Mouse (Mus musculus) embryonic stem cell, embryonic (primary cell): ENCODE data around the gene Tor1aip1.

Experiments used
- CTCF ChIA-PET, 4 experiments: fragments of 300-600 bp in 2 of 4; fragments of 350-600 bp in 2 of 4; sonication (Branson Sonifier 250); formaldehyde crosslinking; loops; one replicate each; lab custom pipeline; 2022; ENCODE audit warnings: inconsistent platforms in 2 of 4; lab: Charles Lee
- POLR2A ChIA-PET, 4 experiments: fragments of 300-600 bp in 2 of 4; fragments of 350-600 bp in 2 of 4; sonication (Branson Sonifier 250); formaldehyde crosslinking; loops; one replicate each; lab custom pipeline; 2022; ENCODE audit warnings: antibody characterized with exemption in 4 of 4, inconsistent platforms in 1 of 4; lab: Charles Lee

The Tor1aip1 gene

DNA sequence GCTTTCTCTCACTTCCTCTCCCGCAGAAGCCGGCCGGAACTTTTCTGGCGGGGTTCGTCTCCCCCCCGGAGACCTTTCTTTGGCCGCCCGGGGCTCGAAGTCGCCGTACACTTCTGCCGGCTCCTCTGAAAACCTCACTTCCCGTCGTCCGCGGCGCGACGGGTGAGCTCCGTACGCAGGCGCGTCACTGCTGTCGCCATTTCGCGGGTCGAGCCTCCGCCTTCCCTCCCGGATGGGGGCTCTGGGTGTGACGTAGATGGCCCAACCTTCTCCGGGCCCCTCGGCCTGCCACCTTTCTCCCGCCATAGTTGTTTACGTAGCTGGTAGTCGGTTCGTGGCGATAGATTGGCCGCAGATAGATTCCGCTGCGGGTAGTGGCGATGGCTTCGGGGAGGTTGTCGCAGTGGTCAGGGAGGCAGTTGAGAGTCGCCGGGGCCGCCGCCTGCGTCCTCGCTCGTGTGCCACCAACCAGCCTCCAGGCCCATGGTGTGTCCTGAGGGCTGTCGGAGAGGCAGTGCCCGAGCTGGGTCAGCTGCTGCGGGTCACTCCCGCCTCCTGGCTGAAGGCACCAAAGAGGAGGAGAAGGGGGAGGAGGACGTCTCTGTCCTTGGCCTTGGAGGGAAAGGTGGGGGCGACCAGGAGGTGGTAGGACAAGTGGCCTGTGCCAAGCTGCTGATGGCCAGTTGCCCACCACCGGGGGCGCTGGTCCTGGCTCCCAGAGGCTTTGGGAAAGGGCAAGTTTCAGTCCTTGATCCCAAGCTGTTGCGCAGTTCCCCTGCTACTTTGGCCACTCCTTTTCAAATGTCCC, at the start of gene Tor1aip1:
Gene Tor1aip1, minus strand, starts transcription at position 551 of the 808 bp plus-strand sequence.
- CTCF ChIA-PET: interaction anchor here in 2 of 4 experiments (0.5 to 1.9 kb wide), 7 partner anchors 21 to 466 kb away, joined by 3 to 10 read pairs (median 3); partner anchors contain the start of gene Cep350 (in 1 of the 2)
- POLR2A ChIA-PET: interaction anchor here in 3 of 4 experiments (0.5 to 3.4 kb wide), 66 partner anchors 8 to 903 kb away, joined by 3 to 41 read pairs (median 4); partner anchors contain the start of genes Cep350 (in 3 of the 3), Qsox1 (in 3 of the 3), Abl2 (in 1 of the 3) and Acbd6 (in 1 of the 3)

DNA sequence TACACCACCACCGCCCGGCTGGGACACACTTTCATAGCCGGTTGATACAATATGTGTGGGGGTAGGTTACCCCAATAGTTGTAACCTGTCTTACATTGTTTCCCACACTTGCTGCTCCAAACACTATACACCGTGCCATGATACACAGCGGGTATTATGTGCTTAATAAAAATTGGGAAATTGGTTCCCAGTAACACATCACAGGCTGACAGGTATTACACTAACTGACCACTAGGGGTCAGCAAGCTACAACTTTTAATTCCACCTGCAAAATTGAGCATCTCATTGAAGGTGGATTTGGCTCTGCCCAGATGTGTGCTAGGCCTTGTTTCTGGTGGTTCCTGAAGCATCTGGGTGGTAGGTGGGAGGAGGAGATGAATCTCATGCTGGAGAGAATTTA, 49.5 kb upstream of the Tor1aip1 start:
- CTCF ChIA-PET: interaction anchor here (0.5 to 2.2 kb wide), 11 partner anchors 12 to 833 kb away, joined by 3 to 8 read pairs (median 3); no protein-coding TSS in a partner anchor
- POLR2A ChIA-PET: interaction anchor here in 2 of 4 experiments (0.6 to 1.0 kb wide), 3 partner anchors 11 to 422 kb away, joined by 3 to 4 read pairs (median 3); no protein-coding TSS in a partner anchor

DNA sequence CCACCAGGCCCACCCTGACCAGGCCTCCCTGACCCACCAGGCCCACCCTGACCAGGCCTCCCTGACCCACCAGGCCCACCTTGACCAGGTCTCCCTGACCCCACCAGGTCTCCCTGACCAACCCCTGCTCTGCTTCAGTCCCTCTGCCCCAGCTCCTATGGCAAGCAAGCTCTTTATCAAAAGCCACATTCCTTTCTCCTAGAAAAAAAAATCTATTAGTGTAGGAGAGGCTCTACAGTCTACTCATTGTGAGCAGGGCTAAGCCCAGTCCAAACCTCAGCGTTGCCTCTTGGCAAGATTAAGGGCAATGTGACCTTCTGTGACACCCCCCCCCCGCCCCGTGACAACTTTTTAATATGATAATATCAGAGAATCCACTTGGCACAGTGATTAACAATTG, 48.3 kb upstream of the Tor1aip1 start:
- POLR2A ChIA-PET: interaction anchor here in 2 of 4 experiments (0.6 to 2.2 kb wide), 3 partner anchors 11 to 154 kb away, joined by 3 to 7 read pairs (median 5); partner anchors contain the start of gene Cep350 (in 1 of the 2)

DNA sequence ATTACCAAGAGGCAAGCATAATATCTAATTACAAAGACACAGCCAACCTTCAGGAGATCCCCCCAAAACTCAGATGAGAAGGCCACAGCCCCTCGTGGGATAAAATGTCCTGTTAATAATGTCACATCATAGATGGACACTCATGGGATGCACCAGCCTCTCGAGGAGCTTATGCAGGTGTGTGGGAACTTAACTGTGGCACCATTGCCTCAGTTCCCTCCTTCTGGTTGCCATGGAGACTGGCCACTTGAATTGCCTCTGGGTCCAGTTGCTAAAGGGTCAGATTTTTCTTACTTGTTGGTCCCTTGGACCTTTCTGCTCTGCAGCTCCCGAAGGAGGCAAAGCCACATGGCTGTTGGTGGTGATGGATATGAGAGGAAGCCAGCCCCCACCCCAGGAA, 41.4 kb upstream of the Tor1aip1 start:
- POLR2A ChIA-PET: interaction anchor here in 2 of 4 experiments (0.6 to 2.9 kb wide), 7 partner anchors 11 to 140 kb away, joined by 3 to 10 read pairs (median 4); partner anchors contain the start of gene Tor1aip1 (in 1 of the 2)

More for the DNA sequence above, 48.3 kb upstream of the Tor1aip1 start:
- CTCF ChIA-PET: interaction anchor here in 2 of 4 experiments (0.6 to 1.1 kb wide), 2 partner anchors 12 to 26 kb away, joined by 3 to 5 read pairs; no protein-coding TSS in a partner anchor

DNA sequence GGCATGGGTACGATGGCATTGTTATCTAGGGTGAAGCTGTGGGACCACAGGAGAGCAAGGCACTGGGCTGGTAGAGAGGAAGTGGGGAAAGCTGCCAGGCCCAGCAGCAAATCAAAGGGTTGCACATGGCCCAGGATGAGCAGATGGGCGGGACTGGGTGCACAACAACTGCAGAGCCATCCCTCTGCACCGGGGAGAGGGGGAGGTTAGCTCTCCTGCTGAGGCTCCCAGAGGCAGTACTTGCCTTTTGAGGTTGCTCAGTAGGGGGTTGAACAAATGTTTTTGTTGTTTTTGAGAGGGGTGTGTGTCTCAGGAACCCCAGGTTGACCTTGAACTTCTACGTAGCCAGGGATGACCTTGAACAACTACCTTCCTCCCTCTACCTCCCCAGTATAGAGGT, 40.2 kb upstream of the Tor1aip1 start:
- CTCF ChIA-PET: interaction anchor here in 2 of 4 experiments (0.6 to 1.2 kb wide), 2 partner anchors 153 to 355 kb away, joined by 3 to 7 read pairs; no protein-coding TSS in a partner anchor
- POLR2A ChIA-PET: interaction anchor here in 3 of 4 experiments (0.6 to 2.9 kb wide), 8 partner anchors 10 to 104 kb away, joined by 3 to 10 read pairs (median 6); partner anchors contain the start of genes Cep350 (in 1 of the 3) and Tor1aip2 (in 1 of the 3)

More for the DNA sequence above, 41.4 kb upstream of the Tor1aip1 start:
- CTCF ChIA-PET: interaction anchor here in 2 of 4 experiments (0.5 to 0.6 kb wide), 2 partner anchors 303 to 356 kb away, joined by 3 to 6 read pairs; no protein-coding TSS in a partner anchor

DNA sequence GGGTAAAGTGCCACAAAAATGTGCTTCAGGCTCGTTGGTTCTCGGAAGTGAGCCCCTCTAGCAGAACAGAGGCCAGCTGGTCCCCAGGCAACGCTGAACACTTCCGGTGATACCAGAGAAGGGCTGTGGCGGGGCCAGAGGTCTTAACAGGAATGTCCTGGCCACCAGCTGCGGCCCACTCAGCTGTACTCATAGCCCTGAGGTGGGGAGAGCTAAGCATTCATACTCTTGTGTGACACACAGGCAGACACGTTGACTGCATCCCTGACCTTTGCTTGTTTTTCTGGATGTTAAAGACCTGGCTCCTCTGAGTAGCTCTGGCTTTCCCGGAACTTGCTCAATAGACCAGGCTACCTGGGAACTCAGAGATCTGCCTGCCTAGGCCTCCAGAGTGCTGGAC, 38.3 kb upstream of the Tor1aip1 start:
- ChIA-PET POLR2A (interaction anchor here (0.5 to 3.0 kb wide), 25 partner anchors 9 to 329 kb away, joined by 3 to 21 read pairs (median 3); partner anchors contain the start of genes Tor1aip1 (in 2 of the 4), Cep350 (in 1 of the 4) and Qsox1 (in 1 of the 4)), CTCF (interaction anchor here in 2 of 4 experiments (0.6 to 1.4 kb wide), 4 partner anchors 11 to 107 kb away, joined by 3 to 5 read pairs (median 3); no protein-coding TSS in a partner anchor)

DNA sequence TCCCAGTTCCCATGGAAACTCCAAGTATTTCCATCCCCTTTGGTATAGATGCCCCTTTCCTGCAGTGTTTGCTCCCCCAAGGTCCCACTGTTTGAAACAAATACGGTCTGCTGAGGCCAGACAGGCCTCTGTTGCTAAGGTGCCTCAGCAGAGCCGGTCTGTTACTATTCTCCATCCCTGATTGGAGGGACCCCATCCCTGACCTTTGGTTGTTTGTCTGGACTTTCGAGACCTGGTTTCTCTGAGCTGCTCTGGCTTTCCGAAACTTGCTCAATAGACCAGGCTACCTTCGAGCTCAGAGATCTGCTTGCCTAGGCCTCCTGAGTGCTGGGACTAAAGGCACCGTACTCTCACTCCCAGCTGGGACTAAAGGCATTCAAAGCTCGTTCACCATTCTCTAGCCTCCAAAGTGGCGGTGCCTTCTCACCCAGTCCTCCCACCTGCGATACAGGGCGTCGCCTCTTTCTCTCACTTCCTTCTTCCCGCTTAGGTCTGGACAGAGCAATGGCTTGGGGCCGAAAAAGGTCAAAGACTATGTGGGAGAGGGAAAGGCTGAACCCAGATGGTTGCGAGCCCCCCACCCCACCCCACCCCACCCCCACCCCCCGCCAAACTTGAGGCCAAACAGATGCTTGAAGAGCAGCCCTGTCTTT, 37.0 kb upstream of the Tor1aip1 start:
- CTCF ChIA-PET: interaction anchor here in 3 of 4 experiments (0.6 to 1.2 kb wide), 5 partner anchors 12 to 41 kb away, joined by 3 to 5 read pairs (median 3); no protein-coding TSS in a partner anchor
- POLR2A ChIA-PET: interaction anchor here in 2 of 4 experiments (0.6 to 3.0 kb wide), 16 partner anchors 8 to 150 kb away, joined by 3 to 21 read pairs (median 5); partner anchors contain the start of genes Tor1aip1 (in 2 of the 2) and Tor1aip2 (in 1 of the 2)

DNA sequence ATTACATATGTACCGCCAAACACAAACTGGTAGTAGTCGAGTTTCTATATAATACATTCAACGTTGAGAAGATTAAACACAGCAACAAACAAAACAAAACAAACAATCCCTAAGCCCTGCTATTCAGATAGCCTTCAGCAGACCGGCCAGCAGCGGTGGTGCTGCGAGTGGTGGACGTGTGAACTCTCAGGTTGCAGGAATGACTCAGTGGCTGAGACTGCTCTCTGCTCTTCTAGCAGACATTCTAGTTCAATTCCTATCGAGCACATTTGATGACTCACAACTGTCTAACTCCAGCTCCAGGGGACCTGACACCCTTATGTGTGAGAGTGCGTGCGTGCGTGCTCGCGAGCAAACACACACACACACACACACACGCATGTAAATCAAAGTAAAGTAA, 33.8 kb upstream of the Tor1aip1 start:
- CTCF ChIA-PET: no interaction called here
- POLR2A ChIA-PET: interaction anchor here in 3 of 4 experiments (0.5 to 1.7 kb wide), 10 partner anchors 8 to 404 kb away, joined by 3 to 7 read pairs (median 3); partner anchors contain the start of genes Soat1 (in 1 of the 3) and Tor1aip1 (in 1 of the 3)

DNA sequence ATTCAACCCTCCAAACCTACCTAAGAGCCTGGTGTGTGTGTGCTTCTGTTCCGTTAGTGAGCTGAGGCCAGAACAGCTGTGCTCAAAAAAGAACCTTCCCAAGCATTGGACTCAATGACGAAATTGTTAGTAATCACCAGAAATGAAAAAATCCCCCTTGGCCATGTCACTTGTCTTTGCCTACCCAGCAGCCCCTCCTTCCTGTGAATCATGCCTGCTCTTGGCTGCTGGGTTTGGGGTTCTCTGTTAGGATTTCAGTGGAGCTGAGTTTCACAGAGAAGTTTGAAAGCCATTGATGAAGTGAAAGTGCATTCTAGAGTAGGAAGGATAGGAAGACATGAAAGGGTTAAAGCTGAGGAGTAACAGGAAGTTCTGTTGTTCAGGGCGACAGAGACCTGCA, 29.9 kb upstream of the Tor1aip1 start:
- ChIA-PET POLR2A (interaction anchor here in 3 of 4 experiments (0.6 to 3.9 kb wide), 10 partner anchors 8 to 30 kb away, joined by 3 to 19 read pairs (median 4); partner anchors contain the start of gene Tor1aip1 (in 1 of the 3)), CTCF (interaction anchor here in 2 of 4 experiments (0.7 to 1.8 kb wide), 3 partner anchors 23 to 29 kb away, joined by 3 to 8 read pairs (median 4); no protein-coding TSS in a partner anchor)

DNA sequence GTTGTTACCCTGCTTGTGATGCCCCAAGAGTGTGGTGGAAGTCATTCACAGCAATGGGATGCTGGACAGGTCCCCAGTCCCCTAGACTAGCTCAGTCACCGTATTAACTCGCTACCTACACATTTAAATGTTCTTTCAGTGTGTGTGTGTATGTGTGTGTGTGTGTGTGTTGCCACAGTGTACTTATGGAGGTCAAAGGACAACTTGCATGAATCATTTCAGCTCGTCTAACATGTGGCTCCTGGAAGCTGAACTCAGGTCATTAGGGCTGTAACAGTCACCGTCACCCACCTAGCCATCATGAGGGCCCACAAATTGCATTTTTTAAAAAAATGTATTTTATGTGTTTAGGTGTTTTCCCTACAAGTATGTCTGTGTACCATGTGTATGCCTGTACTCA, 25.9 kb upstream of the Tor1aip1 start:
- ChIA-PET CTCF (interaction anchor here in 1 of 4 experiments (0.7 kb wide), 1 partner anchor 20 kb away, joined by 3 read pairs; no protein-coding TSS in a partner anchor), POLR2A (interaction anchor here in 3 of 4 experiments (0.6 to 5.4 kb wide), 12 partner anchors 8 to 41 kb away, joined by 3 to 37 read pairs (median 4); no protein-coding TSS in a partner anchor)

DNA sequence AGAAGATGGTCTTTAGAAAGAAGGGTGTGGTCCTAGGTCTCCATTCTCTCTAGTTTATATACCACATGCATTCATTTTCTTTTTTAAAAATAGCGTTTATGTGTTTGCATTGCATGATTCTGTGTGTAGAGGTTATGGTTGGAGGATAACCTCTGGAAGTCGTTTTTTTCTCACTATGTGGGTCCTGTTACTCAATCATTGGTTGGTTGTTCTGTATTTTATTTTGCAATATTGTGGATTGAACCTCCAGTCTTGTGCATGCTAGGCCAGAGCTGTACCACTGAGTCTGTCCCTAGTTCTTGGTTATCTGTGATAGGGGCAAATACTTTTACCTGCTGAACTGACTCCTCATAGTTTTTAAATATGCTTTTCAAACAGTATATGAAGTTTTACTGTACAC, 21.9 kb upstream of the Tor1aip1 start:
- ChIA-PET POLR2A (interaction anchor here in 3 of 4 experiments (0.6 to 8.7 kb wide), 12 partner anchors 8 to 23 kb away, joined by 3 to 84 read pairs (median 4); partner anchors contain the start of genes Tor1aip1 (in 2 of the 3) and Tor1aip2 (in 1 of the 3)), CTCF (interaction anchor here in 1 of 4 experiments (1.6 kb wide), 1 partner anchor 22 kb away, joined by 5 read pairs; the partner anchor contains the start of gene Tor1aip1)

DNA sequence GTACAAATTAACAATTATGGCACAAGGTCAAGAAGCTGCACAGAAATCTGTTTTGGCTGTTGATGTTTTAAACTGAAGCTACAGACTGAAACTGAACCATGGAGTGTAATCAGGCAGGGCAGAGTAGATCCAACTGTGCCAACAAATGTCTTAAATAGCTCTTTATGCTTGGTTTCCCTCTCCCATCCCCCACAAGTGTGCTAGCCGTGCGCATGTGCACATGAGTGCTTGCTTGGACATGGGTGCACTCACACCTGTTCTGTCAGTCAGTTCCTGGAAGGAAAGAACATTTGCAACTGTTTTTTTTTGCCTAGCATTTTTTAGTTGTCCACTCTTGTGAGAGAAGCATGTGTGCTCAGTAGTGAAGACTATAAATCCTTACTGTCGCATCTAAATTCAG, 10.4 kb upstream of the Tor1aip1 start:
- POLR2A ChIA-PET: interaction anchor here in 3 of 4 experiments (1.1 to 2.5 kb wide), 9 partner anchors 10 to 73 kb away, joined by 3 to 18 read pairs (median 4); partner anchors contain the start of genes Tor1aip1 (in 3 of the 3), Cep350 (in 1 of the 3) and Tor1aip2 (in 1 of the 3)
- CTCF ChIA-PET: interaction anchor here in 2 of 4 experiments (0.7 to 1.1 kb wide), 2 partner anchors 18 to 133 kb away, joined by 3 read pairs; no protein-coding TSS in a partner anchor

DNA sequence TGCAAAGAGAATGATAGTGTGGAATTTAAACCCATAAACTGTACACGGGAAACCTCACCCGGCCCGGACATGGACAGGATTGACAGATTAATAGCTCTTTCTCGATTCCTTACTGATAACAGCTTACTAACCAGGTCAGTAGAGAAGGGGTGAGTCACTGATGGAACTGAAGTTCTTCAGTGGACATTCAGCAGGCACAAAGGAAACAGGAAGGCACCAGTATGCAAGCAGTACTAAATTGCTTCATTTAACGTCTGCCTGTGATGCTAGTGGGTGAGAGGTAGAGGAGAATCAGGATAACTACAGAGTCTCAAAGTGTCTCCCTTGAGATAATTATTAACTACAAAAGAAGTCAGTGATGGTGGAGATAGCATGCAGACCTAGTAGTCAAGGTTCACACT, 7.9 kb upstream of the Tor1aip1 start:
- CTCF ChIA-PET: interaction anchor here in 1 of 4 experiments (1.6 to 1.9 kb wide), 2 partner anchors 22 to 67 kb away, joined by 4 to 8 read pairs; no protein-coding TSS in a partner anchor
- POLR2A ChIA-PET: interaction anchor here in 3 of 4 experiments (1.0 to 7.3 kb wide), 14 partner anchors 8 to 173 kb away, joined by 3 to 84 read pairs (median 7); partner anchors contain the start of genes Cep350 (in 1 of the 3), Tor1aip1 (in 1 of the 3) and Tor1aip2 (in 1 of the 3)

DNA sequence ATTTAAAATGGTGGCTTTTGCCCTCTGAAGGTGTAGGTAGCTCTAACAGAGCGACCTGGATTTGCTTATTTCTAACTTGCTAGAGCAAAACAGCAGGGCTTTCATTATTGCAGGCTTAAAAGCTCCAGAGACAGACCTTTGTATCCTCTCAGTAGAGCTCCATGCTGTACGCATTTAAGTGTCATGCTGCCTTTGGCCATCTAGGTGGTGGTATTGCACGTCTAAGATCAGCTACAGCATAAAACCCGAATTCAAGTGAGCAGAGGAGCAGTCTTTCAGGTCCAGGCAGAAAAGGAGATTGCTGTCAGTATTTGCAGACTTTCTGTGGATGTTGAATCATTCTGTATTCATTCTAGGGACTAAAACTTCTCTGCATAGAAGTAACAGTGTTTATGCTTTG, 6.7 kb upstream of the Tor1aip1 start:
- ChIA-PET CTCF (interaction anchor here (0.6 to 1.9 kb wide), 17 partner anchors 11 to 485 kb away, joined by 3 to 8 read pairs (median 4); partner anchors contain the start of genes Cep350 (in 2 of the 4) and Acbd6 (in 1 of the 4)), POLR2A (interaction anchor here in 3 of 4 experiments (0.6 to 7.3 kb wide), 33 partner anchors 8 to 676 kb away, joined by 3 to 84 read pairs (median 4); partner anchors contain the start of genes Cep350 (in 2 of the 3), Fam20b (in 1 of the 3), Qsox1 (in 1 of the 3) and Tor1aip2 (in 1 of the 3))

DNA sequence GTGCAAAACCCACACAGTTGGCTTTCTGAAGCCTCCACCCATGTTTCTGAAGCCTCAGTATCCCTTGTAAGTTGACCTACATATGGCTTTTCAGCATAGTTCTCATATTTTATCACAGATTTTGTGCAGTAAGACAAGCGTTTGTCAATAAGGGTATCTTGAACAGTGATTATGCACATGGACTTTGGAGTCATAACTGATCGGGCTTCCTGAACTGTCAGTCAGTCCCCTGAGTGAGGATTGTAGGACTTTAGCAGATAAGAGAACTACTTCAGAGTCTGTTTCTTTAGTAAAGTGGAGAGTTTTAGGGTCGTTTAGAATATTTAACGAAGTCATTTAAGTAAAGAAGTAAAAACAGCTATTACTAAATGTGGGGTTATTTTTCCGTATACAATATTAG, 6.2 kb upstream of the Tor1aip1 start:
- ChIA-PET CTCF (interaction anchor here (0.6 to 1.9 kb wide), 16 partner anchors 12 to 484 kb away, joined by 3 to 8 read pairs (median 4); partner anchors contain the start of genes Acbd6 (in 1 of the 4) and Cep350 (in 1 of the 4)), POLR2A (interaction anchor here in 3 of 4 experiments (0.6 to 7.3 kb wide), 35 partner anchors 8 to 677 kb away, joined by 3 to 84 read pairs (median 4); partner anchors contain the start of genes Cep350 (in 2 of the 3), Fam20b (in 1 of the 3), Qsox1 (in 1 of the 3) and Tor1aip2 (in 1 of the 3))
